Comparison of ENCODE assay signal across 9 mouse cellular contexts in the genomic region with DNA sequence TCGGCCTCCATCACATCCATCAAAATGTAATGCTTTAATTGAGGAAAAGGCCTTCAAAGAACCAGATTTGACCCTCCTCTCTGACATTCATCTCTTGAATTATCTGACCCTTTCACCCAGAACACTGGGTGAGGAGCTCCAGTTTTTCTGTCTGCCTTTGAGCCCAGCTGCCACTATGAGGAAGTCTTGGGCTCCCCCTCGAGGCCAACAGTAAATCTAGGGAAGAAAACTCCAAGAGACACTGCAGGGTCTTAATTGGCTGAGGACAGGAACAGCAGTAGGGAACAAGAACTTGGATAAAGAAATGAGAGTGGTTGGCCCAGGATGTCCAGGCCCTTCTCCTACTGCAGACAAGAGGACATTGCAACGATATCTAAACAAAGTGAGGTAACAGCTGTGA.
DNase-seq lines count a peak whose midpoint lies in the region; ATAC-seq and TF ChIP-seq lines count a peak whose summit lies in the region.
"Had no signal": no experiment of that assay in that cellular context is flagged by ENCODE, and none has a peak within 500 bp of the region (broad histone marks: within the 10 kb centered on the region; RNA-seq: fewer than 3 reads in every experiment).

No protein-coding gene starts in this region.

- H3K27me3 ChIP-seq in forebrain, embryonic 10.5 days (ENCODE audit: poor library complexity, severe bottlenecking) = no peaks in the 10 kb centered on the region
- H3K27me3 ChIP-seq in forebrain, embryonic 12.5 days = no peaks in the 10 kb centered on the region
- H3K27me3 ChIP-seq in ES-Bruce4 (ENCODE audit: control insufficient read depth, insufficient read depth, low read length, poor library complexity, severe bottlenecking) = no peaks in the 10 kb centered on the region
- H3K27me3 ChIP-seq in thymus, adult 2 months (ENCODE audit: control insufficient read depth, insufficient read depth, low read length) = no peaks in the 10 kb centered on the region
- H3K27me3 ChIP-seq: embryonic facial prominence, embryonic 12.5 days had no signal

- H3K9ac ChIP-seq in forebrain, embryonic 12.5 days = no peak overlapping the region
- H3K9ac ChIP-seq in ES-Bruce4 (ENCODE audit: low read depth, poor library complexity, severe bottlenecking) = no peak overlapping the region
- H3K9ac ChIP-seq: embryonic facial prominence, embryonic 12.5 days had no signal

- no peaks in the 10 kb centered on the region for H3K4me1 ChIP-seq in forebrain, embryonic 10.5 days
- H3K4me1 ChIP-seq in forebrain, embryonic 12.5 days = no peaks in the 10 kb centered on the region
- H3K4me1 ChIP-seq in ES-Bruce4 (ENCODE audit: control insufficient read depth, insufficient read depth, low read length) = no peaks in the 10 kb centered on the region
- H3K4me1 ChIP-seq in thymus, adult 2 months (replicated peaks; ENCODE audit: control insufficient read depth, insufficient read depth, low read length) = no peaks in the 10 kb centered on the region
- H3K4me1 ChIP-seq: embryonic facial prominence, embryonic 12.5 days had no signal

- no peak for TF ChIP-seq EP300 in ES-Bruce4 (IDR thresholded peaks at IDR 0.05; ENCODE audit: insufficient read depth, low read depth, low read length)

- peak; percentile 26 for DNase-seq in forebrain, embryonic 10.5 days (ENCODE audit: extremely low spot score, low spot score)
- DNase-seq in cerebellum, postnatal 25 days = peak; percentile 55 to 79
- peak; percentile 51 to 68 for DNase-seq in heart, postnatal 10 days
- peak; percentile 22 to 34 for DNase-seq in left cerebral cortex, adult 8-10 months (ENCODE audit: low spot score in 2 of 2)
- peak; percentile 27 for DNase-seq in ovary, postnatal 14 days (ENCODE audit: low spot score)
- DNase-seq in thymus, adult 2 months = no peak

- H3K27ac ChIP-seq in forebrain, embryonic 10.5 days = no peak overlapping the region
- no peak overlapping the region for H3K27ac ChIP-seq in forebrain, embryonic 12.5 days
- H3K27ac ChIP-seq in ES-Bruce4 (ENCODE audit: insufficient read depth, low read length) = no peak overlapping the region
- no peak overlapping the region for H3K27ac ChIP-seq in thymus, adult 2 months (ENCODE audit: control insufficient read depth, insufficient read depth, low read length)
- H3K27ac ChIP-seq: embryonic facial prominence, embryonic 12.5 days had no signal

- H3K4me2 ChIP-seq in forebrain, embryonic 12.5 days = no peak overlapping the region
- H3K4me2 ChIP-seq: embryonic facial prominence, embryonic 12.5 days had no signal

- no peaks in the 10 kb centered on the region for H3K36me3 ChIP-seq in forebrain, embryonic 10.5 days (replicated peaks)
- H3K36me3 ChIP-seq in forebrain, embryonic 12.5 days (replicated peaks) = no peaks in the 10 kb centered on the region
- H3K36me3 ChIP-seq in ES-Bruce4 (ENCODE audit: control insufficient read depth, insufficient read depth, low read length, poor library complexity, severe bottlenecking) = no peaks in the 10 kb centered on the region
- H3K36me3 ChIP-seq in thymus, adult 2 months (ENCODE audit: control insufficient read depth, insufficient read depth, low read length) = no peaks in the 10 kb centered on the region
- H3K36me3 ChIP-seq: embryonic facial prominence, embryonic 12.5 days had no signal

- no peak for TF ChIP-seq POLR2A in ES-Bruce4 (IDR thresholded peaks at IDR 0.05; ENCODE audit: insufficient read depth, low read length)
- no peak for TF ChIP-seq POLR2A in thymus, adult 2 months (IDR thresholded peaks at IDR 0.05; ENCODE audit: control insufficient read depth, extremely low read depth, insufficient read depth, low read length, poor library complexity)

- no peak for ATAC-seq in forebrain, embryonic 12.5 days (ENCODE audit: low FRiP score)

- intact Hi-C loops in heart, postnatal 10 days (cut with DNase I) = loop anchor here (5.0 to 10.0 kb wide), 2 partner anchors 90 to 1353 kb away; no protein-coding TSS in a partner anchor

- WGBS in forebrain, embryonic 10.5 days = 42% methylated on average over 3 of the region's 3 CpGs
- 42% methylated on average over 3 of the region's 3 CpGs for WGBS in forebrain, embryonic 12.5 days
- 29% methylated on average over 3 of the region's 3 CpGs for WGBS in thymus, adult 2 months

- peak; percentile 25 for TF ChIP-seq CTCF in ES-Bruce4 (IDR thresholded peaks at IDR 0.05; ENCODE audit: low read depth, low read length)
- TF ChIP-seq CTCF in thymus, adult 2 months (IDR thresholded peaks at IDR 0.05; ENCODE audit: borderline replicate concordance, control insufficient read depth, extremely low read depth, insufficient read depth, low read length, poor library complexity) = no peak

- H3K4me3 ChIP-seq in forebrain, embryonic 10.5 days = no peak overlapping the region
- no peak overlapping the region for H3K4me3 ChIP-seq in forebrain, embryonic 12.5 days (replicated peaks)
- no peak overlapping the region for H3K4me3 ChIP-seq in ES-Bruce4 (ENCODE audit: low read depth, low read length)
- H3K4me3 ChIP-seq in thymus, adult 2 months (ENCODE audit: control insufficient read depth, insufficient read depth, low read length) = no peak overlapping the region
- H3K4me3 ChIP-seq: embryonic facial prominence, embryonic 12.5 days had no signal

- no peaks in the 10 kb centered on the region for H3K9me3 ChIP-seq in forebrain, embryonic 10.5 days
- H3K9me3 ChIP-seq in forebrain, embryonic 12.5 days = no peaks in the 10 kb centered on the region
- H3K9me3 ChIP-seq in ES-Bruce4 (replicated peaks; ENCODE audit: control insufficient read depth, insufficient read depth, low read length, poor library complexity, severe bottlenecking) = no peaks in the 10 kb centered on the region
